Mouse (Mus musculus): ENCODE data around the gene Mbnl1.

- TF ChIP-seq POLR2A (IDR thresholded peaks at IDR 0.05; ENCODE audit: low read depth, low read length) (no peak), CTCF (conservative IDR thresholded peaks at IDR 0.05; ENCODE audit: insufficient read depth, insufficient read length, low read depth, low read length) (no peak)
These were observed 65.8 kb downstream of the Mbnl1 start for GRCm38 (mm10) chr3:60538214-60538971.
